Mouse (Mus musculus): ENCODE results near the gene Dnaic2. TPM values are rescaled to one million over a fixed set of nuclear protein-coding genes. Genes with fewer than 3 reads are reported as not detected.

Gene Dnaic2
- polyA plus RNA-seq (2014; fragmentation: Illumina TruSeq; extraction: RNeasy Lipid Tissue Mini Kit (QIAGEN cat#74804); ENCODE audit: low replicate concordance): not detected

GRCm38 (mm10) chr11:114726965-114727825 is at the start of gene Dnaic2:
Dnaic2 (plus strand) TSS chr11:114727408.

GRCm38 (mm10) chr11:114764820-114765818 is 37.9 kb downstream of the Dnaic2 start, which contains the start of gene Kif19a:
Kif19a (plus strand) TSS chr11:114765388.

GRCm38 (mm10) chr11:114795848-114796322 is 68.7 kb downstream of the Dnaic2 start, which contains the start of gene Btbd17:
Btbd17 (minus strand) TSS chr11:114795945.

GRCm38 (mm10) chr11:114798624-114799023 is 71.4 kb downstream of the Dnaic2 start, which contains the start of gene Gpr142:
Gpr142 (plus strand) TSS chr11:114798924.

Other genes with a start within 250 kb of the Dnaic2 start
- 43.6 TPM for gene Rpl38, start 58.9 kb upstream of the Dnaic2 start, polyA plus RNA-seq (2014; fragmentation: Illumina TruSeq; extraction: RNeasy Lipid Tissue Mini Kit (QIAGEN cat#74804); ENCODE audit: low replicate concordance)
- gene Ttyh2, start 52.0 kb upstream of the Dnaic2 start, polyA plus RNA-seq (2014; fragmentation: Illumina TruSeq; extraction: RNeasy Lipid Tissue Mini Kit (QIAGEN cat#74804); ENCODE audit: low replicate concordance): 3.2 TPM
- not detected for gene Kif19a, start 38.0 kb downstream of the Dnaic2 start, polyA plus RNA-seq (2014; fragmentation: Illumina TruSeq; extraction: RNeasy Lipid Tissue Mini Kit (QIAGEN cat#74804); ENCODE audit: low replicate concordance)
- not detected for gene Btbd17, start 68.5 kb downstream of the Dnaic2 start, polyA plus RNA-seq (2014; fragmentation: Illumina TruSeq; extraction: RNeasy Lipid Tissue Mini Kit (QIAGEN cat#74804); ENCODE audit: low replicate concordance)
- not detected for gene Gpr142, start 71.5 kb downstream of the Dnaic2 start, polyA plus RNA-seq (2014; fragmentation: Illumina TruSeq; extraction: RNeasy Lipid Tissue Mini Kit (QIAGEN cat#74804); ENCODE audit: low replicate concordance)
- gene Gprc5c, start 123.7 kb downstream of the Dnaic2 start, polyA plus RNA-seq (2014; fragmentation: Illumina TruSeq; extraction: RNeasy Lipid Tissue Mini Kit (QIAGEN cat#74804); ENCODE audit: low replicate concordance): 0.33 TPM
- 6.1 TPM for gene Cd300a, start 162.6 kb downstream of the Dnaic2 start, polyA plus RNA-seq (2014; fragmentation: Illumina TruSeq; extraction: RNeasy Lipid Tissue Mini Kit (QIAGEN cat#74804); ENCODE audit: low replicate concordance)
- not detected for gene Cd300lb, start 207.0 kb downstream of the Dnaic2 start, polyA plus RNA-seq (2014; fragmentation: Illumina TruSeq; extraction: RNeasy Lipid Tissue Mini Kit (QIAGEN cat#74804); ENCODE audit: low replicate concordance)
- gene Cd300c, start 241.7 kb downstream of the Dnaic2 start, polyA plus RNA-seq (2014; fragmentation: Illumina TruSeq; extraction: RNeasy Lipid Tissue Mini Kit (QIAGEN cat#74804); ENCODE audit: low replicate concordance): not detected

Data from small intestine, adult 10 weeks (tissue).